Mouse (Mus musculus) MEL (cell line): ENCODE data around the gene Htr2a. TPM values are rescaled to one million over a fixed set of nuclear protein-coding genes. Genes with fewer than 3 reads are reported as not detected.

Experiments used
- DNase-seq: peaks from one replicate; pipeline ENCODE4 v3.0.0; 2011; ENCODE audit warnings: low read depth, low spot score
- H3K27ac ChIP-seq: 2 replicates; pipeline ENCODE4 v1.5.1; 2012; ENCODE audit warnings: low read depth, mild to moderate bottlenecking, control low read depth, low read length, moderate library complexity; ENCODE audit not compliant: control insufficient read depth
- H3K27me3 ChIP-seq, 2 experiments: fragments of 150-350 bp in 1 of 2; sonication (generic) in 1 of 2; 2 replicates each; pipeline ENCODE4 v1.6.1; 2012; ENCODE audit warnings: low read length in 2 of 2, mild to moderate bottlenecking in 2 of 2, improper control_type of control experiment in 1 of 2, moderate library complexity in 1 of 2; ENCODE audit not compliant: insufficient read depth in 2 of 2, control insufficient read depth in 1 of 2
- H3K36me3 ChIP-seq, 2 experiments: 2 replicates each; pipeline ENCODE4 v1.6.1; 2012 to 2014; ENCODE audit warnings: low read length in 2 of 2, improper control_type of control experiment in 1 of 2, inconsistent platforms in 1 of 2, mild to moderate bottlenecking in 1 of 2; ENCODE audit not compliant: insufficient read depth in 2 of 2, control insufficient read depth in 1 of 2
- H3K4me1 ChIP-seq, 2 experiments: fragments of 150-350 bp in 1 of 2; sonication (generic) in 1 of 2; 2 replicates each; pipeline ENCODE4 v1.6.1; 2012; ENCODE audit warnings: low read length in 2 of 2, improper control_type of control experiment in 1 of 2, mild to moderate bottlenecking in 1 of 2; ENCODE audit not compliant: insufficient read depth in 2 of 2, control insufficient read depth in 1 of 2
- H3K4me3 ChIP-seq, 2 experiments: fragments of 150-350 bp in 1 of 2; sonication (generic) in 1 of 2; 2 replicates each; pipeline ENCODE4 v1.5.1; 2012; ENCODE audit warnings: low read depth in 2 of 2, low read length in 2 of 2, mild to moderate bottlenecking in 2 of 2, moderate library complexity in 2 of 2, control low read depth in 1 of 2, improper control_type of control experiment in 1 of 2; ENCODE audit not compliant: control insufficient read depth in 1 of 2, insufficient read depth in 1 of 2
- H3K79me2 ChIP-seq: 2 replicates; pipeline ENCODE4 v1.6.1; 2012; ENCODE audit warnings: mild to moderate bottlenecking, low read length, moderate library complexity; ENCODE audit not compliant: control insufficient read depth, poor library complexity, insufficient read depth
- H3K9ac ChIP-seq: 2 replicates; pipeline ENCODE4 v1.6.1; 2012; ENCODE audit warnings: low read depth, mild to moderate bottlenecking, control low read depth, low read length, moderate library complexity; ENCODE audit not compliant: control insufficient read depth, poor library complexity, severe bottlenecking
- H3K9me3 ChIP-seq: fragments of 150-350 bp; sonication (generic); replicated peaks from 2 replicates; pipeline ENCODE4 v1.6.1; 2012; ENCODE audit warnings: mild to moderate bottlenecking, low read length, improper control_type of control experiment, moderate library complexity; ENCODE audit not compliant: insufficient read depth
- CHD1 ChIP-seq: IDR thresholded peaks from 2 replicates; pipeline ENCODE4 v1.6.1; 2012; ENCODE audit warnings: low read depth, mild to moderate bottlenecking, inconsistent platforms, low read length, improper control_type of control experiment
- ELF1 ChIP-seq: IDR thresholded peaks from 2 replicates; pipeline ENCODE4 v1.6.1; 2014; ENCODE audit warnings: low read depth, mild to moderate bottlenecking, inconsistent platforms, low read length, improper control_type of control experiment, moderate library complexity
- ETS1 ChIP-seq: IDR thresholded peaks from 2 replicates; pipeline ENCODE4 v1.6.1; 2012; ENCODE audit warnings: low read depth, mild to moderate bottlenecking, inconsistent platforms, low read length, improper control_type of control experiment, moderate library complexity
- GABPA ChIP-seq: IDR thresholded peaks from 2 replicates; pipeline ENCODE4 v1.6.1; 2012; ENCODE audit warnings: low read depth, mild to moderate bottlenecking, inconsistent platforms, low read length, improper control_type of control experiment, moderate library complexity
- HCFC1 ChIP-seq: IDR thresholded peaks from 2 replicates; pipeline ENCODE4 v1.6.1; 2012; ENCODE audit warnings: low read depth, mild to moderate bottlenecking, inconsistent platforms, low read length, improper control_type of control experiment, moderate library complexity
- JUND ChIP-seq: IDR thresholded peaks from 2 replicates; pipeline ENCODE4 v1.6.1; 2011; ENCODE audit warnings: low read depth, mild to moderate bottlenecking, improper control_type of control experiment, low read length
- MAZ ChIP-seq: IDR thresholded peaks from 2 replicates; pipeline ENCODE4 v1.6.1; 2012; ENCODE audit warnings: low read depth, mild to moderate bottlenecking, inconsistent platforms, low read length, improper control_type of control experiment
- MXI1 ChIP-seq: IDR thresholded peaks from 2 replicates; pipeline ENCODE4 v1.6.1; 2011; ENCODE audit warnings: mild to moderate bottlenecking, low read depth, low read length, improper control_type of control experiment
- MYB ChIP-seq: IDR thresholded peaks from 2 replicates; pipeline ENCODE4 v1.6.1; 2011; ENCODE audit warnings: mild to moderate bottlenecking, low read depth, low read length, improper control_type of control experiment
- MYC ChIP-seq: IDR thresholded peaks from 2 replicates; pipeline ENCODE4 v1.6.1; 2011; ENCODE audit warnings: low read depth, mild to moderate bottlenecking, low read length, improper control_type of control experiment, moderate library complexity
- POLR2A ChIP-seq, 2 experiments: IDR thresholded peaks; 2 replicates each; pipeline ENCODE4 v1.6.1; 2011 to 2012; ENCODE audit warnings: low read length in 2 of 2, mild to moderate bottlenecking in 2 of 2, control low read depth in 1 of 2, improper control_type of control experiment in 1 of 2, low read depth in 1 of 2, moderate library complexity in 1 of 2; ENCODE audit not compliant: control insufficient read depth in 1 of 2, insufficient read depth in 1 of 2, poor library complexity in 1 of 2
- POLR2AphosphoS2 ChIP-seq: IDR thresholded peaks from 2 replicates; pipeline ENCODE4 v1.6.1; 2011; ENCODE audit warnings: low read length, improper control_type of control experiment
- POLR2AphosphoS5 ChIP-seq: IDR thresholded peaks from 2 replicates; pipeline ENCODE4 v1.6.1; 2012; ENCODE audit warnings: low read depth, borderline replicate concordance, mild to moderate bottlenecking, inconsistent platforms, low read length, moderate library complexity, mixed read lengths
- RAD21 ChIP-seq: IDR thresholded peaks from 2 replicates; pipeline ENCODE4 v1.6.1; 2011; ENCODE audit warnings: mild to moderate bottlenecking, low read depth, low read length, improper control_type of control experiment
- RCOR1 ChIP-seq: IDR thresholded peaks from 2 replicates; pipeline ENCODE4 v1.6.1; 2012; ENCODE audit warnings: low read depth, mild to moderate bottlenecking, inconsistent platforms, low read length, improper control_type of control experiment
- SMC3 ChIP-seq: IDR thresholded peaks from 2 replicates; pipeline ENCODE4 v1.6.1; 2011; ENCODE audit warnings: low read depth, low read length, improper control_type of control experiment
- TAL1 ChIP-seq: IDR thresholded peaks from 2 replicates; pipeline ENCODE4 v1.6.1; 2012; ENCODE audit warnings: mild to moderate bottlenecking, inconsistent platforms, low read length, moderate library complexity, mixed read lengths
- TCF12 ChIP-seq: IDR thresholded peaks from 2 replicates; pipeline ENCODE4 v1.6.1; 2014; ENCODE audit warnings: low read depth, mild to moderate bottlenecking, inconsistent platforms, low read length, improper control_type of control experiment, moderate library complexity
- USF1 ChIP-seq: IDR thresholded peaks from 2 replicates; pipeline ENCODE4 v1.6.1; 2014; ENCODE audit warnings: low read depth, mild to moderate bottlenecking, inconsistent platforms, low read length, improper control_type of control experiment, moderate library complexity
- USF2 ChIP-seq, 2 experiments: IDR thresholded peaks; 2 replicates each; pipeline ENCODE4 v1.6.1; 2011 to 2012; ENCODE audit warnings: improper control_type of control experiment in 2 of 2, low read length in 2 of 2, borderline replicate concordance in 1 of 2, inconsistent platforms in 1 of 2, low read depth in 1 of 2, mild to moderate bottlenecking in 1 of 2; ENCODE audit not compliant: insufficient read depth in 1 of 2
- ZMIZ1 ChIP-seq: IDR thresholded peaks from 2 replicates; pipeline ENCODE4 v1.6.1; 2012; ENCODE audit warnings: low read depth, mild to moderate bottlenecking, inconsistent platforms, low read length, improper control_type of control experiment, moderate library complexity
- ZNF384 ChIP-seq: IDR thresholded peaks from 2 replicates; pipeline ENCODE4 v1.6.1; 2012; ENCODE audit warnings: low read depth, mild to moderate bottlenecking, inconsistent platforms, low read length, improper control_type of control experiment
- polyA plus RNA-seq, 2 experiments: library from polyadenylated mRNA; stranded (reverse) in 1 of 2; unstranded in 1 of 2; fragments of >175 nt in 1 of 2; fragments of >200 nt in 1 of 2; gene quantifications; 2 replicates each; pipeline versions ENCODE4 v1.2.1 to v1.2.4; 2012; ENCODE audit warnings: low replicate concordance in 2 of 2, low read depth in 1 of 2; ENCODE audit not compliant: insufficient read length in 2 of 2, insufficient read depth in 1 of 2, missing spikeins in 1 of 2
- total RNA-seq: library from RNA; depleted of rRNA; stranded (reverse); fragments of 300-350 nt; gene quantifications from 2 replicates; pipeline ENCODE4 v1.2.3, GENCODE M21; 2012

Htr2a gene
- total and polyA plus RNA-seq, 3 experiments = 0.65 to 1.4 TPM; not detected in 1

DNA sequence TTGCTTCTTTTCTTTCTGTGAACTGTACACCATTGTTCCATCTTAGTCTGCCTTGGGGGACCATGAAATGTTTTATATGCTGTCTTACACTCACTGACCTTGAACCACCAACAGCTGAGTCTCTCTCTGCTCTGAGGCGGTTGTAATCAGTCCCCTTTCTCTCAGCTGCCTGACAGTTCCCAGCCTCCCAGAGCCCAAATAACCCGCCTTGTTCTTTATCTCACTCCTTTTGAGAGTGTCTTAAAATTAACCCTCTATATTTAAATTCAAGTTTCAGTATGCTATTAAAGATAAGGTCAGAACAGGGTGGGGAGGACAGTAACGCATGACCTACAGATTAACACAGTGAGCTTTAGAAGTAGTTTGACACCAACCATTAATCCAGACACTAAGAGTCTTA lies 32.9 kb downstream of the Htr2a start (continued):
- TF ChIP-seq POLR2A (IDR thresholded peaks at IDR 0.05; ENCODE audit: control insufficient read depth in 1 of 2, insufficient read depth in 1 of 2, low read depth in 1 of 2, low read length in 2 of 2, poor library complexity in 1 of 2) (peak in 1 of 2 experiments; percentile 43; a peak in 1 of 4 replicates), ETS1 (peak; percentile 97), SMC3 (no peak)

DNA sequence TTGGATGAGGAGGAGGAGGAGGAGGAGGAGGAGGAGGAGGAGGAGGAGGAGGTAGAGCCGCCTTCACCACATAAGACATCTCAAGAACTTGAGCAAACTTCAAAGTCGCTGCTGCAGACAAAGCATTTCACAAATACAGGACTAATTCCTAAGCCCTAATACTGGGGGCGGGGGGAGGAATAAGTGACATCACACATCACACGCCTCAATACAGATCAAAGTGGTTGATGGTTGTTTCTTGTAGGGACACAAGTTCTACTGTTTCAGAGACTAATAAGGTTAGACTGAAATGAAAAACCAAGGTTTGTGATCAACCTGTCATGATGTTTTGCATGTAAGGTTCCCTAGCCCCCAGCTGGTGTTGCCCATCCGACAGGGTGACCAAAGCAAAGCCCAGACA lies 39.2 kb downstream of the Htr2a start:
- no peaks in the 10 kb centered on the region for H3K4me1 ChIP-seq
- TF ChIP-seq USF1 (no peak), ELF1 (no peak), ZMIZ1 (no peak), MYC (no peak), HCFC1 (no peak), RAD21 (no peak), CHD1 (no peak), TCF12 (no peak), ZNF384 (no peak), USF2 (IDR thresholded peaks at IDR 0.05; ENCODE audit: borderline replicate concordance in 1 of 2, insufficient read depth in 1 of 2, low read depth in 1 of 2, low read length in 2 of 2) (no peak), GABPA (no peak), JUND (no peak), POLR2AphosphoS2 (no peak), RCOR1 (no peak), MXI1 (no peak), POLR2AphosphoS5 (no peak), SMC3 (no peak), MYB (no peak), TAL1 (no peak), MAZ (no peak)
- no peaks in the 10 kb centered on the region; a peak in 2 of 4 replicates for H3K36me3 ChIP-seq
- no peak overlapping the region for H3K27ac ChIP-seq
- no peaks in the 10 kb centered on the region for H3K79me2 ChIP-seq
- H3K9me3 ChIP-seq = no peaks in the 10 kb centered on the region
- no peak overlapping the region for H3K9ac ChIP-seq
- H3K27me3 ChIP-seq = no peaks in the 10 kb centered on the region
- no peak for DNase-seq
- no peak overlapping the region for H3K4me3 ChIP-seq
